Mouse (Mus musculus) lung, adult 2 months (tissue): ENCODE data around the gene Dcbld1.

Experiments
- CTCF ChIP-seq: fragments of 200-500 bp; IDR thresholded peaks from 2 replicates; pipeline ENCODE4 v1.5.1; 2011; ENCODE audit warnings: mild to moderate bottlenecking, low read length, control low read depth; ENCODE audit not compliant: insufficient read depth
- POLR2A ChIP-seq: fragments of 200-500 bp; IDR thresholded peaks from 2 replicates; pipeline ENCODE4 v1.6.1; 2011; ENCODE audit warnings: low read depth, mild to moderate bottlenecking, control low read depth, low read length, borderline replicate concordance; ENCODE audit errors: extremely low read depth

DNA sequence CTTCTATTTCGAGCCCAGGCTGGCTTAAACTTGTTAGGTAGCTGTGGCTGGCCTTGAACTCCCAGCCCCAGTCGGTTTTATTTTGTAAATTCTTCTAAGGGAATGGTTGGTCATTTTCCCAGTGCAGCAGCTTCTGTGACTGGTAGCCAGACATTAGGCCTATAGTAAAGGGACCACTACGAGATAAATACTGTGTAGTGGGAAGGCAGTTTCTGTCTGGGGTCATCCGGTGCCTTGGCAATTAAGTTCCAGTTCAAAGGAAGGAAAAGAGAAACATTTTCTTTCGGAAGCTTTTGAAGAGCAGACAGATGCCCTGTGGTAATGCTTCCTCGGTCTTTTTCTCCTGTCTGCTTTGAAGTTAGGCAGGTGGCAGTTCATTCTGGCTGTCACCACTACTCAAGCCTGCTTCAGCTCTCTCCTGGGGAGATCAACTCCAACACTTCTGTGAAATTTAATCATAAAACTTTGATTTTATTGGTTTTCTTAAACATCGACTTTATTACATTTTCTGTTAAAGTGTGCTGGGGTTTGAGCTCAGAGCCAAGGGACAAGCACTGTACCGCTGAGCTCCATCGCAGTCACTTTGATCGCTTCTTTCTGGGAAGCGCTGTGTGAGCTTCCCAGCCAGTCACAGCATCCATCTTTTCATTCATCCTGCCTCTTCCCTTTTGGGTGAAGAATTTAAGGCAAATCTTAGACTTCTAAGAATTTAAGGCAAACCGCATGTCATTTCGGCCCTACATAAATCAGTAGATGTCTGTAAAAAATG, 24.9 kb downstream of the Dcbld1 start:
- TF ChIP-seq CTCF (no peak), POLR2A (no peak)
